ENCODE assay signal across 8 mouse cellular contexts in the genomic region with DNA sequence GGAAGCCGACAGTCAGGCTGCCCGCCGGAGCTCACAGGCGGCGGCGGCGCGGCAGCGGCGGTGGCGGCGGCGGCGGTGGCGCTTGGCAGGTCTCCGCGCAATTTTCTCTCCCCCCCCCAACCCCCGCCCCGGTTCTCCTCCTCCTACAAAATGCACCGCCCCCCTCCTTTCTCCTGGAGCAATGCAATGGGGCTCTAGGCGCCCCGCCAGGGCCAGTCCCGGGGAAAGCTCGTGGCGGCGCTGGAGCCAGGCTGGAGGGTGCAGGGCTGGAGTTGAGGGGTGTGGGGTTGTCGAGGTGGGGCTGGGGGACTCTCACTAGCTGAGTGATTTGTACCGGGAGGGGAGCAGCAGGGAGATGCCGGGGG. TPM values are rescaled to one million over a fixed set of nuclear protein-coding genes. Genes with fewer than 3 reads are reported as not detected.
A peak's percentile ranks its signal among the peaks of the same experiment; 100 is the strongest.
DNase-seq lines count a peak whose midpoint lies in the region; ATAC-seq lines count a peak whose summit lies in the region.
"Had no signal": no experiment of that assay in that cellular context is flagged by ENCODE, and none has a peak within 500 bp of the region (broad histone marks: within the 10 kb centered on the region; RNA-seq: fewer than 3 reads in every experiment).

No protein-coding gene starts in this region.

- H3K27me3 ChIP-seq in embryonic facial prominence, embryonic 13.5 days = peaks cover 10% of the 10 kb centered on the region
- peaks cover 45% of the 10 kb centered on the region for H3K27me3 ChIP-seq in limb, embryonic 13.5 days
- H3K27me3 ChIP-seq in midbrain, embryonic 16.5 days (ENCODE audit: control insufficient read depth, insufficient read depth, low read depth, low read length) = no peaks in the 10 kb centered on the region

- H3K4me3 ChIP-seq in embryonic facial prominence, embryonic 13.5 days = peak overlapping the region; percentile 73
- peak overlapping the region; percentile 71 for H3K4me3 ChIP-seq in limb, embryonic 13.5 days
- H3K4me3 ChIP-seq in midbrain, embryonic 16.5 days (ENCODE audit: low read depth, low read length) = peak overlapping the region; percentile 74
- H3K4me3 ChIP-seq: erythroblast, embryonic 14.5 days had no signal

- peaks cover 31% of the 10 kb centered on the region for H3K4me1 ChIP-seq in embryonic facial prominence, embryonic 13.5 days
- H3K4me1 ChIP-seq in limb, embryonic 13.5 days = peaks cover 25% of the 10 kb centered on the region
- peaks cover 23% of the 10 kb centered on the region for H3K4me1 ChIP-seq in midbrain, embryonic 16.5 days (ENCODE audit: control insufficient read depth, insufficient read depth, low read length)

- peak overlapping the region; percentile 91 for H3K4me2 ChIP-seq in embryonic facial prominence, embryonic 13.5 days
- H3K4me2 ChIP-seq in limb, embryonic 13.5 days (replicated peaks) = peak overlapping the region; percentile 90
- H3K4me2 ChIP-seq in midbrain, embryonic 16.5 days (ENCODE audit: low read length) = peak overlapping the region; percentile 95

- H3K27ac ChIP-seq in embryonic facial prominence, embryonic 13.5 days = peak overlapping the region; percentile 92
- H3K27ac ChIP-seq in limb, embryonic 13.5 days = peak overlapping the region; percentile 90
- H3K27ac ChIP-seq in midbrain, embryonic 16.5 days (ENCODE audit: low read length) = peak overlapping the region; percentile 90

- 0% methylated on average over 17 of the region's 29 CpGs for WGBS in embryonic facial prominence, embryonic 13.5 days
- 0% methylated on average over 20 of the region's 29 CpGs for WGBS in limb, embryonic 13.5 days
- WGBS in midbrain, embryonic 16.5 days = 0% methylated on average over 23 of the region's 29 CpGs

- H3K9me3 ChIP-seq in embryonic facial prominence, embryonic 13.5 days = peaks cover 5% of the 10 kb centered on the region
- no peaks in the 10 kb centered on the region for H3K9me3 ChIP-seq in limb, embryonic 13.5 days
- peaks cover 3% of the 10 kb centered on the region; the same call in 1 of the 2 replicates for H3K9me3 ChIP-seq in midbrain, embryonic 16.5 days (replicated peaks; ENCODE audit: control insufficient read depth, low read length, poor library complexity, severe bottlenecking)

- peak overlapping the region; percentile 83 for H3K9ac ChIP-seq in embryonic facial prominence, embryonic 13.5 days
- peak overlapping the region; percentile 82 for H3K9ac ChIP-seq in limb, embryonic 13.5 days
- peak overlapping the region; percentile 74 for H3K9ac ChIP-seq in midbrain, embryonic 16.5 days (ENCODE audit: low read depth, low read length)

- DNase-seq in adrenal gland, postnatal 25 days = peak; percentile 75
- peak; percentile 22 to 38 for DNase-seq in heart, adult 9 months (ENCODE audit: low spot score in 2 of 2)
- DNase-seq in kidney, adult 9 months = peak; percentile 36
- peak; percentile 33 for DNase-seq in telencephalon, adult 2 months (ENCODE audit: low read depth, low spot score)

- ATAC-seq in embryonic facial prominence, embryonic 13.5 days (ENCODE audit: insufficient number of reproducible peaks, insufficient read depth, low FRiP score, low TSS enrichment, low read depth) = peak; percentile 60; the same call in 1 of the 2 replicates
- peak; percentile 63 for ATAC-seq in limb, embryonic 13.5 days (ENCODE audit: low FRiP score, low read depth)
- ATAC-seq in midbrain, embryonic 16.5 days = peak; percentile 76

- no peaks in the 10 kb centered on the region for H3K36me3 ChIP-seq in embryonic facial prominence, embryonic 13.5 days
- no peaks in the 10 kb centered on the region for H3K36me3 ChIP-seq in limb, embryonic 13.5 days
- no peaks in the 10 kb centered on the region for H3K36me3 ChIP-seq in midbrain, embryonic 16.5 days (ENCODE audit: control insufficient read depth, insufficient read depth, low read length)

RNA-seq across cellular contexts. Expression of gene Nog, which starts 0.7 kb away (rescaled TPM):
- 0.90 TPM in 1 of 2 replicates, not detected in the other for total RNA-seq in adrenal gland, postnatal 25 days (2021)
- polyA plus RNA-seq in embryonic facial prominence, embryonic 13.5 days (2015; fragmentation: Nextera tagmentation; extraction: Ambion mirVana) = 6.3 and 6.5 TPM in 2 replicates
- polyA plus RNA-seq in limb, embryonic 13.5 days (2015; fragmentation: Nextera tagmentation; extraction: Ambion mirVana) = 8.5 and 9.7 TPM in 2 replicates
- 3.0 and 4.1 TPM in 2 replicates for polyA plus RNA-seq in midbrain, embryonic 16.5 days (2015; fragmentation: Nextera tagmentation; extraction: Ambion mirVana)
- polyA plus RNA-seq: erythroblast, embryonic 14.5 days had no signal

Comparison
In these comparisons a context has a peak if more than half of its experiments do, and no peak if none do; other contexts are left out.
1. Peak in every context shown above with its lines: DNase-seq, ATAC-seq, H3K4me3 ChIP-seq and H3K27ac ChIP-seq.